Mouse (Mus musculus) thymus, postnatal 25 days (tissue): ENCODE data around the gene Pam16.
"Not testable (repeated sequence)": the region's sequence is repeated elsewhere in the genome, so short reads cannot be mapped to it uniquely, and the experiment has no call there.

Experiments used
- DNase-seq: peaks from one replicate; pipeline ENCODE4 v3.0.0; 2022

Pam16 gene

DNA sequence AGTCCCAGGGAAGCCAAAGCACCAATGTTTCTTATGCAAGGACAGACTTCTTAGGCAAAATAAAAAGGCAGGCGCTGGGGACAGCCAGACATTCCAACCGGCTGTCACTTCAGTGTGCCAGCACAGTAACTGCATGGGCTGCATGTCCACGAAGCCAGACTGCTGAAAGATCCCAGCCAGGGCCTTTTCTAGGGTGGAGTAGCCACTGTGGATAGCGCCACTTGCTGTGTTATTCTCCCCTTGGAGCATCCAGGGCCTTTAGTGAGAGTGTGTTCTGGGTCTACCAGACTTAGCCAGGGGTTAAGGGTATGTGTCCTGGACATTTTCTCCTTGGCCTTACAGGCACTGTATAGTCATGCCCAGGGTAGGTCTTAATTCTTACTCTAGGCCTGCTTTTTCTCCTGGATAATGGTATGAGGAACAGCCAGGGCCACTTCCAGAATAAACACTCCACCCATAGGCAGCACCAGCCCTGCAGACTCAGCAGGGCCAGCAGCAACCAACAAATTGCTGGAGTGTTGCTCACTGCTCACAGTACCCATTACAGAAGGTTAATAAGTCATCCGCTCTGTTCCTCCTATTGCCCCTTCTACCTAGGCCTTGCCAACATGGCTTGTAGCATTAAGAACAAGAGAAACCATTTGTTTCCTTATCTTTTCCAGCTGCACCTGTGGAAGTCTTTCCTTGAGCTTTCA is 37.1 kb downstream of the Pam16 start:
- DNase-seq = no peak

- peak; percentile 95 for DNase-seq
These were observed 38.2 kb downstream of the Pam16 start for GRCm38 (mm10) chr16:4586531-4587123.

- DNase-seq = no peak
These were observed 38.9 kb downstream of the Pam16 start for GRCm38 (mm10) chr16:4585642-4586530.

DNA sequence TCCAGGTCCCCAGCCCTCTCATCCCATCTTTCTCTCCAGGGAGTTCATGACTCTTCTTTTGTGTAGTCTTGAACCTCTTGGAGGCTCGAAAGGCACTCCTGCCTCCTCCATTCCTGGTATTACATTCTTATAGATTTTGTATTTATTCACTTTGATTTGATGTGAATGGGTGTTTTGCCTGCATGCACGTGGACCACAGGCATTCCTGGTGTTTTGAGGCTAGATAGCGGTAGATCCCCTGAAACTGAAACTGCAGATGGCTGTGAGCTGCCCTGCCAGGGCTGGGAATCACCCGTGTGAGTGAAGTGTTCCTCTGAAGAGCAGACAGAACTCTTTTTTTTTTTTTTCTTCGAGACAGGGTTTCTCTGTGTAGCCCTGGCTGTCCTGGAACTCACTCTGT is 40.4 kb downstream of the Pam16 start:
- no peak for DNase-seq

DNA sequence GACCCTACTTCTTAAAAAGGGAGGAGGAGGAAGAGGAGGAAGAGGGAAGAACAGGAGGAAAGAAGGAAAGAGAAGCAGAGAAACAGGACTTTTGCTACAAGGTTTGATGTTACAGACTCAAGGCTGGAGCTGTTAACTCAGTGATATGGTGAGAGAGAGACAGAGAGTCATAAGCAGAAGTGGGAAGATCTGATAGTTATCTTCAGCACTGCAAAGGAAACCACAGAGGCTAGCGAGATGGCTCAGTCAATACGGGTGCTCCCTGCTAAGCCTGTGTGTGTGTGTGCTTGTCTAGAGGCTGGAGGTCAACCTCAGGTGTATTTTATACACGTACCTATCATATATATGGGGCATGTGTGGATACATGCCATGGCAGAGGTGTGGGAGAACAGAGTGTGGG is 41.0 kb downstream of the Pam16 start:
- DNase-seq = no peak

DNA sequence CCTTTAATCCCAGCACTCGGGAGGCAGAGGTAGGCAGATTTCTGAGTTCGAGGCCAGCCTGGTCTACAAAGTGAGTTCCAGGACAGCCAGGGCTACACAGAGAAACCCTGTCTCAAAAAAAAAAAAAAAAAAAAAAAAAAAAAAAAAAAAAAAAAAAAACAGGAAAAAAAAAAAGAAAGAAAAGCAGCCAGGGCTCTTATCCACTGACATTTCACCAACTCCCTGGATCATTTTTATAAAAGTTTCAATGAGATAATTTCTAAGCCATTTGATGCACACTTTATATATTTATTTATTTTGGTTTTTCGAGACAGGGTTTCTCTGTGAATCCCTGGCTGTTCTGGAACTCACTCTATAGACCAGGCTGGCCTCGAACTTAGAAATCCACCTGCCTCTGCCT is 43.6 kb downstream of the Pam16 start:
- DNase-seq = not testable (repeated sequence)

DNA sequence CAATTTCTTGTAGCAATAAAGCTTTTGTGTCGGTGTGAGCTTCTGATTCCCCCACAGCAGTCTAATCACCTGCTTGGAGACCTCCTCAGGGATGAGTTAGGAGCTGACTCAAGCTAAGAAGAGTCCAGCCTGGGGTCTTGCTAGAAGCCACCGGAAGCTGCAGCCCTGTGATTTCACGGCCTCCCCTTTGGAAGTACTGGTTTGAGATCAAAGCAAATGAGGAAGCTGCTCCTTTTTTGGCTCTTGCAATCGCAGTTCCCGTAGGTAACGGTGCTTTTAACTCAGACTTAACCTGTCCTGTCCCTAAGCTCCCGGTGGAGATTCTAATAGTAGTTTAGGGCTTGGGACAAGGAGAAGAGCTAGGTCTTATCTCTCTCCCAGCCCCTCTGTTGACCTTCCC is 46.2 kb downstream of the Pam16 start:
- DNase-seq = no peak

DNA sequence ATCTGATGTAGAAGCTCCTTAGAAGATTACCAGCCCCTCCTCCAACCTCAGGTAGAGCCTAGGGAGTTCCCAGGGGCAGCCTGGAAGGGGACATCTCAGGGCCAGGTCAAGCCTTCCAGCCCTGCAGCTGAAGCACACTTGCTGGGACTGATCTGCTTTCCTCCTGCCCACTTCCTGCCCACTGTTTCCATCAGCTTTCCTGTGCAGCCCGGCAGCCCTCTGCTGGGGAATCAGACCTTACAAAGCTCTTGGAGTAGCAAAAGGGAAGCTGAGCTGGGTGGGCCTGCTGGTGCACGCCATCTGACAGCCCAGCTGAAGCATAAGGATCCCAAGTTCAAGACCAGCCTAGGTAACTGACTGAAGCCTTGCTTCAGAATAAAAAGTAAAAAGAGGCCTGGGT is 47.9 kb downstream of the Pam16 start:
- DNase-seq = peak; percentile 31

GRCm38 (mm10) chr16:4576038-4576437 is 48.8 kb downstream of the Pam16 start:
- no peak for DNase-seq

DNA sequence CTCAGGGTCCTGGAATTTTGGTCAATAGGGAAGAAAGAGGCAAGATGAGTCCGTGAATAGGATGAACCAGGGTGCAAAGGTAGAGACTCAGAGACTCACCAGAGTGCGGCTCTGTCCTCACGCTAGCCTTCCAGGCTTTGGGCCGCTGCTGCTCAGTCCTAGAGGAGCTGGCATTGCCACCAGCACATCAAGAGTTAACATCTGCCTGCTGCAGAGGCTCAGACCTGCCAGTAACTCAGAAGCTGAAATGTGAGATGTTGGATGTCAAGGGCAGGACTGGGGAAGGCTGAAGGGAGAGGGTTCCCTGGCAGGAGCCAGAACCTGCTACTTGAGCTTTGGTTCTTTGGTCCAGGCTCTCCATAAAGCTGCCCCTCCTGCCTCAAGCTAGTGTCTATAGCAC is 54.1 kb downstream of the Pam16 start:
- DNase-seq = no peak

GRCm38 (mm10) chr16:4567912-4568311 is 56.9 kb downstream of the Pam16 start:
- DNase-seq = peak; percentile 80
